Mouse (Mus musculus) gastrocnemius, postnatal 4 days (tissue): Measurements from ENCODE around the gene Zbtb16. TPM values are rescaled to one million over a fixed set of nuclear protein-coding genes. Genes with fewer than 3 reads are reported as not detected.

Source experiments
- DNase-seq, 2 experiments: peaks; one replicate each; pipeline ENCODE4 v3.0.0; 2021 to 2022; ENCODE audit warnings: low spot score in 2 of 2, mixed read lengths in 2 of 2
- total RNA-seq, 2 experiments: library from RNA; stranded (reverse); gene quantifications; 2 replicates each; pipeline ENCODE4 v1.2.3; 2021

Gene Zbtb16
- total RNA-seq, 2 experiments from 2014 or later = 13.7 to 16.4 TPM

DNA sequence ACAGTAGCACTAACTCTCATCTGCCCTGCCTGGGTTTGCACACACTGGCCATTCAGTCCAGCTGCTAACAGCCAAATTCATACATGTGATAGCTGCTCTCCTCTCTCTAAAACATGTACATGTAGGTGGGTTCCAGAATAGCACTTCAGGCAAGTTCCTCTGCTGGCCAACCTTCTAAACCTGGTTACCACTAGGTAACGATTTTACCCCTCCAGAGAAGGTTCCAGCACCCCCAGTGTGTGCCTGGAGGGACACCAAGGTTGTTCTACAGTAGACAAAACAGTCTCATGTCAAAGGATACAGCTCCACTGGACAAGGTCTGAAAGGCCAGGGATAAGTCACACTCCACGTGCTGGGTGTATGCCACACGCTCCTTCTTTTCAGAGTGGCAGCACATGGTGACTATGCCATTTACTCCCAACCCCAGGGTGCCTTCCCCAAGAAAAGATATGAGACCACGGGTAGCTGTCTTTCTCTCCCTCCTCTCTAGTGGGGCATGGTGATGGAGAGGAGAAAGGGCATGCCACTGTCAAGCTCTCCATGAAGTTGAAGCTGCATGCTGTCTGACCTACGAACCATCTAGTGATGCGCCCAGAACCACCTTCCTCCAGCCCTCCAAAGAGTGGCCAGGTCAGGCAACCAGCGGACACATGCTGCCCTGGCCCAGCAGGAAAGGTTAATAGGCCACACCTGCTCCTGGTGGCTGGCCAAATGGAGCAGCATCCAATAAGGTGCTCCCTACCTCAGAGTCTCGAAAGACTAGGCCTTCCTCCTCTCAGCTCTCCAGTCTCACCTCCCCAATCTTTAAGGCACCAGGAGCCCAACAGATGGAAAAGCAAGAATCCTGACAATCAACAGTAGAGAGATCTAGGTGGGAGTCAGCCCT lies 104.1 kb downstream of the Zbtb16 start:
- DNase-seq = no peak

DNA sequence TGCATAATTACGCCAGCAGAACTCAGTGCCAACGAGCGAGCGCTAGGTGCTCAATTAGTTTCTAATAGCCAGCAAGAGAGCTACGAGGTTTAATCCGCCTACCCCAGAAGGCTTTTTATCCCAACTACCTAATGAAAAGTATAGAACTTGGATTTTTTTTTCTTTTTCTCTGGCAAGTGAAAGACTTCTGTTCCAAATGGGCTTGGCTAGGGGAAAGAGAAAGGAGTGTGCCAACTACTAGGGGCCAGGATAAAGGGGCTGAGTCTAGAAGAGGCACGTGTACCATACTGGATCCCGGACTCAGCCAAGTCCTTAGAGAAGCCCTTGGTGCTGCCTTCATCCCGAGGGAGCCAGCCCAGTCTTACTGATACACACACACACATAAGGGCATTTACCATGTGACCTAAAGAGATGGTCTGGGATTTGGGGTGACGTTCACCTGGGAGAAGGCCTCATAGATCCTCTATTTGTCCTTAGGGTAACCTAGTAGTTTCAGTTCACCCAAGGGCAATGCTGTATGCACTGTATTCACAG lies 105.5 kb downstream of the Zbtb16 start:
- DNase-seq = no peak

DNA sequence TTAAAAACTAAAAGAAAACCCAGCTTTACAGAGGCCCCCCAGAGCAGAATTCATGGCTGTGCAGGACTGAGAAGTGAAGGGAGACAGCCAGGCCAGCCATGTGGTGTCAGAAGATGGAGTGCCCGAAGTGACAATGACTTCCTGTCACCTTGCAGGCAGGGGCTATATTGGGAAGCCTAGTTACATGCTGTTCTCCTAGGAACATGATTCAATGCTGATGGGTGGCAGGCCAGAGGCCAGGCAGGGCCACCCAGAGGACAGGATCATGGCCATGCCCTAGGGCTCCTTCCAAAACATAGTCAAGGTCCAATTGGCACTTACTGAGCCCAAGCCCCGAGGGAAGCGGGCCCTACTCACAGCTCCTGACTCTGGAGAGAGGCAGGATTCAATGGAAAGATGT lies 106.6 kb downstream of the Zbtb16 start:
- no peak for DNase-seq

DNA sequence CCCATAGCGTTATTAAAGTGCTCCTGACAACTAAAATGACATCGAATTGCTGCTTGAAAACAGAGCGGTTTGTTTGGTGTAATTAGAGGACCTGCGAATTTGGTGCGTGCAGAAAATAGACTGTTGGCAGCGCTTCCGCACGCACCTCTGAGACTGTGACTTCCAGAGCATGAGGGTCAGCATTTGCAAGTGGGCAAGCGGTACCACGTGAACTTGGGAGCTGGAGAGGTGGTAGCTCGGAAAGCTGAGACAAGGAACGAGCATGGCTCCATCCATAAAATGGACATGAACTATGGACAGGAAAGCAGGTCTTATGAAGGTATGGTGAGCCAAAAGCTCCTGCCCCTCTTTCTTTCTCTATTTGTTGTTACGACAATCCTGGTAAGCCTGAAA lies 107.3 kb downstream of the Zbtb16 start:
- no peak for DNase-seq

GRCm38 (mm10) chr9:48728083-48728730 lies 107.8 kb downstream of the Zbtb16 start:
- DNase-seq = no peak

DNA sequence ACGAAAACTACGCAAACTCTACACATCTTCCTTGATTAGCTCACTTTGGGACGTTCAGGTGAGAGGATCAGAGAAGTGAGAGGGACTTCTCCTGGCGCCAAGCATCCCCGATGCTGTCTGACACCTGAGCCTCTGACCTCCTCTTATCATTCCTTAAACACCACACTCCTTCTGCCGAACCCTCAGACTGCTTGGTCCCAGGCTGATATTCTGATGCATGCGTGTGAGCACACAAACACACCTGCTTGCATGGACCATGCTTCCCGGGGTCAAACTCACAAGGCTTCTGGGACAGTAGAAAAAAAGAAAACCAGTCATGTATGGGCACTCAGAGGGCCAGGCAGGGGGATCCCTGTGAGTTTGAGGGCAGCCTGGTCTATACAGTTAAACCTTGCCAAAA lies 109.7 kb downstream of the Zbtb16 start:
- no peak for DNase-seq

GRCm38 (mm10) chr9:48725918-48726317 lies 110.1 kb downstream of the Zbtb16 start:
- DNase-seq = no peak

GRCm38 (mm10) chr9:48725161-48725560 lies 110.9 kb downstream of the Zbtb16 start:
- no peak for DNase-seq

- DNase-seq = no peak
These were observed 111.3 kb downstream of the Zbtb16 start for GRCm38 (mm10) chr9:48724733-48725132.

GRCm38 (mm10) chr9:48723511-48724304 lies 112.3 kb downstream of the Zbtb16 start:
- DNase-seq = no peak

- DNase-seq = no peak
These were observed 113.0 kb downstream of the Zbtb16 start for GRCm38 (mm10) chr9:48723025-48723424.

DNA sequence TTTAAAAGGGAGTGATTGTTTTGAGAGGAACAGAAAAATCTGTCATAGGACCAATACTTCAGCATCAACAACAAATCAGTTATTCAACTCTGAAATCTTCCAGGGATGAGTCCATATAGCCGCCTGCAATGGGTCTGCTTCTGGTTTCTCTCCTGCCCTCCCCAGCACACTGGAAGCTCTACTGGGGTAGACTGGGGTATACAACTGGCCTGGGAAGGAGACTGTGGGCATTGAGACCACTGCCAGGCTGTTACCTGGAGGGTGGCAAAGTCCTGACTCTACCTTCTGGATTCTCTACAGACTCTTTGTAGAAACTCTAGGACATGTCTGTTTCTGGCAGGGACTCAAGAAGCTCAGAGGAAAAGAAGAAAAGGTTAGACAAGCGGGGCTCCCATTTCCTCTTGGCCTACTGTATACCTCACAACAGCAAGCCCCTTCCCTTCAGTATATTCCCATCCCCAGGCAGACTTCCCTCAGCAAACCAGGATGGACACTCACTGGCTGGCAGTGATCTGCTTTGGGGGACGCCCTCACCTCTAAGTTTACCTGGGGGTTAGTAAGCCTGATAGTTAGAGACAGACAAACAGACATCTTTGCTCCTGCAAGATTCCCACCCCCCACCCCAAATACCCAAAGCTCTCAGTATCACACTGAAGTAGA lies 113.6 kb downstream of the Zbtb16 start:
- no peak for DNase-seq

GRCm38 (mm10) chr9:48721655-48722054 lies 114.4 kb downstream of the Zbtb16 start:
- no peak for DNase-seq

GRCm38 (mm10) chr9:48721172-48721571 lies 114.8 kb downstream of the Zbtb16 start:
- no peak for DNase-seq

- DNase-seq = no peak
These were observed 115.6 kb downstream of the Zbtb16 start for GRCm38 (mm10) chr9:48720251-48720963.

GRCm38 (mm10) chr9:48719619-48720018 lies 116.4 kb downstream of the Zbtb16 start:
- DNase-seq = no peak

DNA sequence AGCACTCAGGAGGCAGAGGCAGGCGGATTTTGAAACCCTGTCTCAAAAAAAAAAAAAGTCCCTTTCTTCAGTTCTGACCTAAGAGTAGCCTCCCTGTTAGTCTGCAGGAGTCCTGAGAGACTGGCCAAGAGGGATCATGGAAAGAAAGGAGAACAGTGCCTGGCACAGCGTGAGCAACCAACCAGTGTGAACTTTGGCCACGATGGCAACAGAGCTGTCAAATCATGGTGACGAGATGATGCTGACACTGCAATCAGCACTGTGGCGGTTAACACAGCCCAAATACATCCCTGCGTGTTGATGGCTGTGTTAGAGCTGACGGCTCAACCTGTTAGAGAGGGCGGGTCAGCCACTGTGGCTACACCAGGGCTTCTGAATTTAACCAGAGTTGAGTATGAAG lies 119.5 kb downstream of the Zbtb16 start:
- DNase-seq = no peak

DNA sequence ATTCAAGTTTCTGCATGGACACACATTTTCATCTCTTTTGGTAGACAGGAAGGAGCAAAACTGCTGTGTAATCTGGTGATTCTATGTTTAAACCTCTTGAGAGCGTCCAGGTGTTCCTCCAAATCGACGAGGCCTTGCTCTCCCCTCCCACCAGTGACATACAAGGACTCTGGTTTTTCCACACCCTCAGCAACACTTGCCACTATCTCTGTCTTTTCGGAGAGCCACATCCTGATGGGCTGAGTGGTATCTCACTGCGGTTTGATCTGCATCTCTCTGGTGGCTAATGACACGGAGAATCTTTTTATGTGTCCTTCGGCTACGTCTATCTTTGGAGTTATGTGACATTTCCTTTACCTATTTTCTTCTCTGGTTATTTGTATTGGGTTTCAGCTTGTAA lies 121.0 kb downstream of the Zbtb16 start:
- no peak for DNase-seq

DNA sequence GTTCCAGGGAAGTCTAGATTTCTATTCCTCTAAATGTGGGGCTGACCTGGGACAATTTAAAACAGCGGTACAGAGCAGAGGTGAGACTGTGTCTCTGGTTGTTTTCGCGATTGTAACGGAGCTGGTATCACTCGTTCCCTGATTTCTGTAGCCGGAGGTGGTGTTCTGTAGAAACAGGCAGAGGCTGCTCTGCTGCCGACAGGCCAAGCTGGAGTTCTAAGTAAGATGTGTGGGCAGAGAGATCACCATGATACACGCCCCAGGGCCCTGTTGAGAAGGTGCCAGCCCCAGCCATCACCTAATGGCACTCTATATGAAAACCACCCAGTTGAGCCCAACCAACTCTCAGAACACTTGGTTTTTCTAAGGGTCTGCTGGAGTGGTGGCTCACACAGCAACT lies 122.2 kb downstream of the Zbtb16 start:
- no peak for DNase-seq

DNA sequence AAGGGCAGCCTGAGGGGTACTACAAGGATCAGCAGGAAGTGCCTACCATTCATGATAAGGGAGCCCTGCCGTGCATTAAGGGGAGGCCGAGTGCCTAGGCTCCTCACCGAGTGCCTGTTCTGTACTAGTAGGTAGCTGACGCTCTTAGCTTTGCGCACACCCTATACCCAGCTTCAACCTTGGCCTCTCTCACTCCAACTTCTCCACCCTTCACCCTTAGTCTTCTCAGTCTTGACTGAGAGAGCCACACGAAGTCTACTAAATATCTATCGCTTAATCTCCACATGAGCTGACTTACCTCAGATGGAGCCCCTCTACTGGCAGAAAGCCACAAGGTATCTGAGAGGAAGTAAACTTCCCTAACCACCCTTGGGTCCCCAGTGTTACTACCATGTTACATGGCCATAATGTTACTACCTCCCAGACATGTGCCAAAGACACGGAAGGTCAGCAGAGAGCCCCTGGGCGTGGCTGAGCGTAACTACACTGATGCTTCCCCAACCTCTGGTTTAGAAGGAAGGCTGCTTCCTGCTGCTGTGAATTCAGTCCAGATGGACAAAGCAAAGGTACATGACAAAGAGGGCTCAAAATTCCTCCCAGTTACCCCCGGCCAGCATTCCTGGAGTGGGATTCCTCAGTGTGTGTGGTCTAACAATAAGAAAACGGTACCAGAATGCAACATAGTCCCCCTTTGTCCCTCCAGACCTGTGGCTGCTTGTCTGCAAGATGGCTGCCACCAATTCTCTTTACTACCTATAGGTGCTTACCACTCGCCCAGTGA lies 122.8 kb downstream of the Zbtb16 start:
- DNase-seq = no peak
